Mouse (Mus musculus) lung, postnatal 14 days (tissue): Measurements from ENCODE around the gene 4930503B20Rik.

Experiments
- DNase-seq: peaks from one replicate; pipeline ENCODE4 v3.0.0; 2021

Gene 4930503B20Rik

DNA sequence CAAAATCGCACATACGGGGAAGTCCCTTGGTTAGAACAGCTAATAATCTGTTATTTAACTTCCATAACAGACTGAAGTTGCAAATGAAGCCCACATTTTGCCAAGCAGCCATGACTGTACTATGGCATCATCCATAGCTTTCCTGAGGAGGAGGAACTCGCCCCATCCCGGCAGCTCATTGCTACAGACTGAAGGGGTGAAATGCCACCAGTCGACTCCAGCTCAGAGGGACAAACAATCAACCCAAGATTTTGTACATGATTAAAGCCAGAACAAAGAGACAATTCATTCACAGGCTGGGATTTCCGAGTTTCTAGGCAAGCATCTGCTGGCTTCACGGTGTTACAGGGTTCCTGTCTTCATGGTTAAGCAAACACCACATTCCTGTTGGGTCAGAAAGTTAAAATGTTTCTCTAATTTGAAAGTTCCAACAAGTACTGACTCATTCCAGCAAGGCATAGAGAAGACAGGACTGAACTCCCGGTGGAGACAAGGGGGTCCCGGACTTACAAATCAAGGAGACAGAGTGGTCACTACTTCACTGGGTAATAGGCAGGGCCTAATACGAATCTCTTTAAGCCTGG is 1.7 kb downstream of the 4930503B20Rik start:
- DNase-seq, result no peak

GRCm38 (mm10) chr3:146641818-146642427 is 9.2 kb downstream of the 4930503B20Rik start:
- peak; percentile 3 for DNase-seq

DNA sequence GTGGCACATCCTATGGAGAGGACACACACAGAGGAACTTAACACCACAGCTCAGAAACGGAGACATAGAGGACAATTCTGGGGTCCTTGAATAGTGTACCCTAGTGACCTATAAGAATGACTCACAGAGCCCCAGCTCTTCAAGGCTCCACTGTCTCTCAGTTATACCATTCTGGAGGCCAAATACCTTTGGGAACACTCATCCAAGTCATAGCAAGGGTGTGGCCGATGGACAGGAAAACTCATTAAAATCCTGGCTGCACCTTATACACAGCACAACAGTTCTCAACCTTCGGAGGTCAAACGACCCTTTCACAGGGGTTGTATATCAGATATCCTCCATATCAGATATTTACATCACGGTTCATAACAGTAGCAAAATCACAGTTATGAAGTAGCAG is 18.6 kb downstream of the 4930503B20Rik start:
- DNase-seq, result no peak

DNA sequence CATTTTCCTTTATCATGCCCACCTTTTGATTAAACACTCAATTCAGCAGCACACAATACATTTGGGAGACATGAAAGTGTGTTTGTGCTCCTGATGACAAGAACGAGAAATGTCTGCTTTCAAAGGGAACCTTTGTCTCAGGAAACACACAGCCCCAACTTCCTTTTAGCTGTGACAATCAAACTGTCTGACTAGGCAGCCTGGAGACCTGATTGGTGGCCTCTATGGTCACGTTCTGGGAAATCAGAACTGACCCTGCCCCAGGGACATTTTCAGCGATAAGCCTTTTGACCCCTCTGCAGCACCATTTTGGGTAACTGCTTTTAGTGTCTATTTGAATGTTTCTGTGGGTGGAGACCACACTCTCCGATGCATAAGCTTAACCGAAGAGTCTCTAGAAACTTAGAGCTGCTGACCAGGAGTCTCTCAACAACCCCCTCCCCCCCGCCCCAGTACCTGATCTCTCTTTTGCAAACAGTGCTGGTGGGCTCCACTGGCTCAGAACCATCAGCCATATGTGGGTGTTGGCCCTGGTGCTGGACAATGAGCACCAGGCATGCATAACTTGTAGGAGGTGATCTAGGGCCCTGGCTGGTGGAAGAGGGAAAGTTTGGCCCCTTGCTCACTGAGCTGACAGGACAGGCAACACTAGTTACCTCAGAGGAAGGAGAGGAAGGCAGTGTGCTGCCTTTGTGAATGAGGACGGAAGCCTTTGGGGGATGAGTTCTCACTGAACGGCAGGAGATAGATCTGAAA is 22.7 kb downstream of the 4930503B20Rik start:
- no peak for DNase-seq

DNA sequence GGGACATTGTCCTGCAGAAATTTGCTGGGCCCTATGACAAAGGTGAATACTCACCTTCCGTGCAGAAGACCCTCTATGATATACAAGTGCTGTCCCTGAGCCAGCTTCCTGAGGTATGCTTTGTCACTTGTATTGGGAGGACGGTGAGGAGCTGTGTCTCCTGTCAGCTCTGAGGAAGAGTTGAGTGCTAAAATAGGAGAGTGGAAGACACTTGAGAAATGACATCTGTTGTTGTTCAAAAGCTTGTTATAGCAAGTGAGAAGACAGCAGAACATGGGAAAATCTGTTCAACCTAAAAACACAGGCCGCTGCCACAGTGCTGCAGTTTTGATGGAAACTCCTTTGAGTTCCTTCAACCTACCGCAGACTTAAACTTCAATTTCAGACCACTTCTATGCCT is 25.4 kb downstream of the 4930503B20Rik start:
- DNase-seq, result no peak

GRCm38 (mm10) chr3:146621966-146622365 is 29.2 kb downstream of the 4930503B20Rik start:
- DNase-seq, result no peak

- DNase-seq, result peak; percentile 15
These were observed 30.4 kb downstream of the 4930503B20Rik start for GRCm38 (mm10) chr3:146620555-146621249.

- no peak for DNase-seq
These were observed 31.0 kb downstream of the 4930503B20Rik start for GRCm38 (mm10) chr3:146620101-146620500.

GRCm38 (mm10) chr3:146618357-146618756 is 32.8 kb downstream of the 4930503B20Rik start:
- no peak for DNase-seq

- DNase-seq, result no peak
These were observed 33.2 kb downstream of the 4930503B20Rik start for GRCm38 (mm10) chr3:146617946-146618345.

DNA sequence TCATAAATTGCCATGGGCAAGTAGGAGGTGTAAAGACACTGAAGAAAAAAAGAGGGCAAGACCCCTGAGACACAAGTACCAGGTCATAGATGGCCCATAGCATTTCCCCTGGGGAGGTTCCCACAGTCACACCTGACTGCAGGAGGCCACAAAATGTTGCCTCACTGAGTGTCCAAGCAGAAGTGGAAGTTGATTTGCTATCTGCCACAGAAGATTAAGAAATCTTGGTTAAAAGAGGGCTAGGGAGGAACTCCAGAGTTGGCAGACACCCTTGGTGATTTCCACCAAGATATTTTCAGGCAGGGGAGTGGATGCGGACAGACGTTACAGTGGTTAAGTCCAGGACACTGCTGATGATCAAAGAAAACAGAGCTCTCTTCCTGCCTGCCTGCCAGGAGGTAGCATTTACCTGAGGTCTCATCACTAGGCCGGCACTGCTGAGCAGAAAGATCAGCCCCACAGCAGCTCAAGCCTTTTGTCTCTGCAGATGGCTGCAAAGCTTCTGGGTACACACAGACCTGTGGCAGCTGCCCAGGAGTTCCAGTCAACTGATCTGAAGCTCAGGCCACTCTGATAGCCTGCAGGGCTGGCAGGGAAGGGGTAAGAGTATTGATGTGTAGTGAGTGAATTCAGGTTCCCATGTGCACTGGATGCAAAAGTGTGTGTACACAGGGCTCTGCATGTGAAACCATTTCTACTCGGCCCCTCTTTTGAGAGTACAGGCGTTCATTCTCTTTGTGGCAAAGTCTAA is 34.4 kb downstream of the 4930503B20Rik start:
- no peak for DNase-seq

- DNase-seq, result no peak
These were observed 35.6 kb downstream of the 4930503B20Rik start, which contains the start of gene Dnase2b for GRCm38 (mm10) chr3:146615496-146615895. Gene Dnase2b (minus strand): TSS chr3:146615596.

DNA sequence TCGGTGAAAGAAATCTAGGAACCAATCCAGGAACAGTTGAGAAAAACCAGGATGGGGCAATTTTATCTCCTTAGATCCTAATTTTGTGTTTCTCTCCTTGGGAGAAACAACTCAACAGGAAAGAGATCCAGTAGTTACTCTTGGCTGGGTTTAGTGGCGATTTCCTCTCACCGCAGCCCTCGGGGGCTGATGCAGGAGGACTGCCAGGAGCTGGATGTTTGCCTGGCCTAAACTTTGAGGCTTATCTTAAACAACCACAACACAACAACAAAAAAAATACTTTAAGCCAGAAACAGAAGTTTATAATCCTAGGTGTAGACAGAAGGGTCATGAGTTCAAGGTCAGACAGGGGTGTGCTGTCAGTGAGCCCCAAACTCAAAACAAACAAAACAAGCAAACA is 39.3 kb downstream of the 4930503B20Rik start:
- DNase-seq, result no peak

GRCm38 (mm10) chr3:146611261-146611660 is 39.9 kb downstream of the 4930503B20Rik start:
- DNase-seq, result no peak

GRCm38 (mm10) chr3:146610322-146610721 is 40.8 kb downstream of the 4930503B20Rik start:
- DNase-seq, result no peak

DNA sequence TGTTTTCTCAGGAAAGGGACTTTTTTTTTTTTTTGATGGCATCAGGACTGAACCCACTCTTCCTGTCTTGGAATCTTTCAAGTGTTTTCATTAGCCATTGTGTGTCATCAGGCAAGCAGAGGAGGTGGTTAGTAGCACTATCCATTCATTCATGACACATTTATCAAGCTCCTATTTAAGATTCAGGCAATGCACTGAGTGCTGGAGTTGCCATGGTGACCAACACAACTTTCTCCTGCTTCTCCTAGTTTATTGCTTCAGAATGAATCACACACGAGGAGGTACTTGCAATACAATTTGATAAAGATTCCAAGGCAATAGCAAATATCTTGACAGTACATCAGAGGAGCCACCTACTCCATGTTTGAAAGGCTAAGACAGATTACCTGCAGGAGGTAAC is 43.7 kb downstream of the 4930503B20Rik start:
- no peak for DNase-seq

- DNase-seq, result no peak
These were observed 46.5 kb downstream of the 4930503B20Rik start for GRCm38 (mm10) chr3:146604647-146605046.

DNA sequence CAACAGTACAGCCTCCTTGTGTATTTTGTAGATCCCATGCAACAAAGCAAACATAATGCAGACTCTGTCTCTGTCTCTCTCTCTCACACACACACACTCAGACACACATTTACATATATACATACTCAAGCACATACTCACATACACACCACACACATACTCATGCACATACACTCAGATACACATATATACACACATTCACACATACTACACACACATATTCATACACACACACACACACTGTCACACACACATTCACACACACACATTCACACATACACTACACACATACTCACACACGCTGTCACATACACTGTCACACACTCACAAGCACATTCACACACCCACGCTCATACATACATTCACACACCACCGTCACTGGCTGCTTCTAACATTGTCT is 48.6 kb downstream of the 4930503B20Rik start:
- no peak for DNase-seq

DNA sequence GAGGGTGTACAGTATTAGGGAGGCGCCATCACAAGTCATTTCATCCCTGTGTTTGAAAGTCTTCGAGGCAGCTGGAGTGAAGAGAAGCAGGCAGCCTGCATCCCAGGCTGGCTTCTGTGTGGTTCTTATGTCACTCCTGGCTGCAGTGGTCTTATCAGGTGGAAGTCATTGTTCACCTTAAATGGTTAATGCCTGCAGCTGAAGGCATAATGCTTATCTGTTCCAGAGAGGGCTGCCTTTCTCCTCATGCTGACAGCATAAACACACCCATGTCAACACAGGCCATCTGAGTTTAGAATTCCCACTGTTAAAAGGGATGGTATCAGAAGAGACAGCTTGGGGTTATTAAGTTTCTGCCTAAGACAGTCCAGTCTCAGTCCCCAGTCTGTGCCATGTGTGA is 49.9 kb downstream of the 4930503B20Rik start:
- no peak for DNase-seq

DNA sequence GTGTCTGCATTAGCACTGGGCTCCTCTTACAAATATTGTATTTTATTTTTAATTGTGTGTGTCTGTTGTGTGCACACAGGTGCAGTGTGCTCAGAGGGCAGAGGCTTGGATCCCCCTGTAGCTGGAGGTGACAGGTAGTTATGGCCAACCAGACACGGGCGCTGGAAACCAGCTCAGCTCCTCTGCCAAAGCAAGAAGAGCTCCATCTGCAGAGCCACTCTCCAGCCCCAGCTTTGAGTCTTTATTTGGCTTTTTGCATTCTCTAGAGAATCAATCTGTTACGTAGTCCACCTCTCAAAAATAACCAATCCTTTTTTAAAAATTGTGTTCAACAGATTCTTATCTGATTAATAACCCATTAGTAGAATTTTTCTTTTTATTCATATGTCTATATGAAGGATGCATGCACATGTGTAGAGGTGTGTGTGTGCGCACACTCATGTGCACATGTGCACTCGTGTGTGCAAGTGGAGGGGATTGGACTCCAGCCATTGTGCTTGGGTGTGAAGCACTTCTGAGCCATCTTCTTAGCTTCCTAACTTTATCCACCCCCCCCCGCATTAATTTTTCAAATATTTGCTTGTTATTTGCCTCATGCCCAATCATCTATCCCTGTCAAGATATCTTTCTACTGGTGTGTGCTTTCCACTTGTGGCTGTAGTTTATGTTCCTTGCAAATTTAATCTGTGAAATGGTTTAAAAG is 51.8 kb downstream of the 4930503B20Rik start:
- no peak for DNase-seq

DNA sequence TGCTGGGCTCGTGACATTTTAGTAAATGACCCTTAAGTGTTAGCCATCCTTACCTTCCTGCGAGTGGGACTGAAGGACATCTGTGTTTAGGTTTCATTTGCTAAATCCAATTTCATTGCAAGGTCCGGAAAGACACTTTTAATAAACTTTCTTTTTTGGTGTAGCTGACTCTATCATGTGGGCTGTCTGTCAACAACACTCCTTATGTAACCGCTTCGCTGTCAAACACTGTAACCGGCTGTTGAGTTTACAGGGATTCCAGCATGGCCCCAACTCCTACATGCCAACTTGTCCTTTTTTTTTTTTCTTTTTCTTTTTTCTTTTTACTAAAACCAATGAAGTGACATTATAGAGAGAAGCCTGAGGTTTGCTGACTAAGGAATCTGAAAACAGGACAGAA is 52.7 kb downstream of the 4930503B20Rik start:
- no peak for DNase-seq

- DNase-seq, result no peak
These were observed 54.3 kb downstream of the 4930503B20Rik start for GRCm38 (mm10) chr3:146596864-146597263.
